ENCODE assay signal across 8 mouse cellular contexts in the genomic region with DNA sequence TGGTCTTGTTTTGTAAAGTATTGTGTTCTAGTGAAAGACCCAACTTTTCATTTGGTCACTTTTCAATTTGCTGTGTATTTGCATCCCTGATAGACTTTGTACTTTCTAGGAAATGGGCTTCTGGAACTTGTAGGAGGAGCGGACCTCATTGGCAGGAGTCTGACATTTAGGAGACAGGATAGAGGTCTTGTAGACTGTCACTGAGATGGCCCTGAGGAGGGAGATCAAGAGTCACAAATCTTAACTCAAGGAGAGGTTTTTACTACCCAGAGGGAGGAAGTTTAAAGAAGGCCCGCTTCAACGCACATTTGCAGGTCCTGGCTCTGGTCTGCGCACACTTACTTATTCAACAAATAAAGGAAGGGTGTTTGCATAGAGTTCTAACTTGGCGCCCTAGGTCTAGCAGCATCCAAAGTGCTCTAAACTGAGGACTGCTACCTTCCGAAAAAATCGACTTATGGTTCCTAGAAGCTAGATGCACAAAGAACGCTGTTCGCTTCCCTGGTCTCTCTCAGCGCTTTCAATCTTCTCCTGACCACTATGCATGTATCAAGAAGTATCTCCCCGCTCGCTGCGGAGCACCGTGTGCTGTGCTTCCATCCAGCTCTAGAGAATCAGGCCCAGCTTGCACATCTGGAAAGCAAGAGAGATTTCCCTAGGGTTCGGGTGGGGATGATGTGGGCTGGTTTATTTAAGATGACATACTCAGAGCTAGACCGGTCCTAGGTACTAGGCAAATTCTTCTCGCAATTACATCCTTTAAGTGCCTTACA. TPM values are rescaled to one million over a fixed set of nuclear protein-coding genes. Genes with fewer than 3 reads are reported as not detected.
DNase-seq lines count a peak whose midpoint lies in the region; ATAC-seq and TF ChIP-seq lines count a peak whose summit lies in the region.

No protein-coding gene starts in this region.

- no peak for ATAC-seq in intestine, postnatal 0 days
- 0 out of 2 replicates have a peak, but pooled peaks have one; percentile 2 for ATAC-seq in midbrain, embryonic 14.5 days (ENCODE audit: low FRiP score, low TSS enrichment)

- H3K9me3 ChIP-seq in E14TG2a.4 (ENCODE audit: low read length): no peaks in the 10 kb centered on the region
- no peaks in the 10 kb centered on the region for H3K9me3 ChIP-seq in forebrain, embryonic 10.5 days
- H3K9me3 ChIP-seq in intestine, postnatal 0 days (ENCODE audit: control insufficient read depth): no peaks in the 10 kb centered on the region
- no peaks in the 10 kb centered on the region for H3K9me3 ChIP-seq in midbrain, embryonic 14.5 days (ENCODE audit: control insufficient read depth, low read length)

- peaks cover 8% of the 10 kb centered on the region for H3K4me1 ChIP-seq in cerebellum, adult 2 months (ENCODE audit: control insufficient read depth, insufficient read depth, low read length)
- peaks cover 17% of the 10 kb centered on the region for H3K4me1 ChIP-seq in E14TG2a.4 (replicated peaks; ENCODE audit: low read depth, low read length)
- H3K4me1 ChIP-seq in forebrain, embryonic 10.5 days: peaks cover 33% of the 10 kb centered on the region
- peaks cover 2% of the 10 kb centered on the region for H3K4me1 ChIP-seq in intestine, postnatal 0 days (replicated peaks; ENCODE audit: control insufficient read depth, insufficient read depth, low read length)
- peaks cover 19% of the 10 kb centered on the region for H3K4me1 ChIP-seq in midbrain, embryonic 14.5 days (ENCODE audit: control insufficient read depth, insufficient read depth, low read length)

- H3K9ac ChIP-seq in intestine, postnatal 0 days (ENCODE audit: low read depth, low read length): peak overlapping the region; percentile 82; the same call in 1 of the 2 replicates
- H3K9ac ChIP-seq in midbrain, embryonic 14.5 days (replicated peaks; ENCODE audit: low read length): peak overlapping the region; percentile 89; the same call in 1 of the 2 replicates

- peaks cover 16% of the 10 kb centered on the region for H3K36me3 ChIP-seq in E14TG2a.4 (ENCODE audit: insufficient read depth, low read length)
- peaks cover 16% of the 10 kb centered on the region for H3K36me3 ChIP-seq in forebrain, embryonic 10.5 days (replicated peaks)
- no peaks in the 10 kb centered on the region for H3K36me3 ChIP-seq in intestine, postnatal 0 days (ENCODE audit: control insufficient read depth, insufficient read depth)
- H3K36me3 ChIP-seq in midbrain, embryonic 14.5 days (ENCODE audit: control insufficient read depth, insufficient read depth, low read length): peaks cover 14% of the 10 kb centered on the region

- H3K4me2 ChIP-seq in intestine, postnatal 0 days (replicated peaks; ENCODE audit: low read depth): peak overlapping the region; percentile 90
- H3K4me2 ChIP-seq in midbrain, embryonic 14.5 days (ENCODE audit: low read length): peak overlapping the region; percentile 75

- H3K4me3 ChIP-seq in cerebellum, adult 2 months (replicated peaks; ENCODE audit: insufficient read depth, low read depth, low read length): peak overlapping the region; percentile 72
- peak overlapping the region; percentile 90 for H3K4me3 ChIP-seq in E14TG2a.4 (replicated peaks; ENCODE audit: low read length)
- H3K4me3 ChIP-seq in forebrain, embryonic 10.5 days: peak overlapping the region; percentile 95
- H3K4me3 ChIP-seq in intestine, postnatal 0 days (ENCODE audit: low read depth, low read length): peak overlapping the region; percentile 80
- H3K4me3 ChIP-seq in midbrain, embryonic 14.5 days (replicated peaks; ENCODE audit: low read depth, low read length): peak overlapping the region; percentile 89

- DNase-seq in cerebellum, adult 2 months: no peak
- no peak for DNase-seq in cerebellum, postnatal 14 days
- DNase-seq in forebrain, embryonic 10.5 days (ENCODE audit: extremely low spot score, low spot score): peak; percentile 43
- peak; percentile 46 for DNase-seq in midbrain, embryonic 14.5 days
- no peak for DNase-seq in urinary bladder, postnatal 36 days (ENCODE audit: low spot score in 2 of 2)
- no peak for DNase-seq in right cerebral cortex, postnatal 14 days

- no peak overlapping the region for H3K27ac ChIP-seq in cerebellum, adult 2 months (ENCODE audit: insufficient read depth, low read length)
- H3K27ac ChIP-seq in forebrain, embryonic 10.5 days: no peak overlapping the region; the same call in 1 of the 2 replicates
- no peak overlapping the region for H3K27ac ChIP-seq in intestine, postnatal 0 days (ENCODE audit: low read depth, low read length)
- H3K27ac ChIP-seq in midbrain, embryonic 14.5 days (replicated peaks; ENCODE audit: low read depth, low read length): no peak overlapping the region

- H3K27me3 ChIP-seq in cerebellum, adult 2 months (ENCODE audit: control insufficient read depth, insufficient read depth, low read length): no peaks in the 10 kb centered on the region
- H3K27me3 ChIP-seq in E14TG2a.4 (ENCODE audit: insufficient read depth, low read length): peaks cover 37% of the 10 kb centered on the region
- peaks cover 30% of the 10 kb centered on the region for H3K27me3 ChIP-seq in forebrain, embryonic 10.5 days (ENCODE audit: poor library complexity, severe bottlenecking)
- no peaks in the 10 kb centered on the region for H3K27me3 ChIP-seq in intestine, postnatal 0 days (replicated peaks; ENCODE audit: control insufficient read depth, insufficient read depth, low read length)
- H3K27me3 ChIP-seq in midbrain, embryonic 14.5 days (ENCODE audit: control insufficient read depth, insufficient read depth, low read length): 0 out of 2 replicates have a peak, but pooled peaks cover 5% of the 10 kb centered on the region

- WGBS in cerebellum, adult 2 months: 19% methylated on average over 17 of the region's 17 CpGs
- WGBS in forebrain, embryonic 10.5 days: 8% methylated on average over 17 of the region's 17 CpGs
- WGBS in intestine, postnatal 0 days: 7% methylated on average over 17 of the region's 17 CpGs
- 9% methylated on average over 17 of the region's 17 CpGs for WGBS in midbrain, embryonic 14.5 days

- no peak for TF ChIP-seq CTCF in cerebellum, adult 2 months (IDR thresholded peaks at IDR 0.05; ENCODE audit: borderline replicate concordance, insufficient read depth, low read depth, low read length)
- no peak for TF ChIP-seq CTCF in E14TG2a.4 (conservative IDR thresholded peaks at IDR 0.05; ENCODE audit: low read length)
- TF ChIP-seq CTCF in intestine, postnatal 0 days (IDR thresholded peaks at IDR 0.05; ENCODE audit: low read depth): 0 out of 2 replicates have a peak, but pooled peaks have one; percentile 6

- no peak for TF ChIP-seq POLR2A in cerebellum, adult 2 months (IDR thresholded peaks at IDR 0.05; ENCODE audit: borderline replicate concordance, insufficient read depth, low read length)

RNA-seq across cellular contexts. Expression of a gene that starts 0.9 kb away (rescaled TPM):
- 157 and 159 TPM in 2 replicates for polyA plus RNA-seq in cerebellum, adult 2 months (2012; rRNA removed)
- polyA plus RNA-seq in forebrain, embryonic 10.5 days (2016; fragmentation: Nextera tagmentation; extraction: Ambion mirVana): 89.1 and 90.6 TPM in 2 replicates
- 27.4 and 28.2 TPM in 2 replicates for polyA plus RNA-seq in intestine, postnatal 0 days (2015; fragmentation: Nextera tagmentation; extraction: Ambion mirVana)
- polyA plus RNA-seq in midbrain, embryonic 14.5 days (2014; fragmentation: Nextera tagmentation; extraction: Ambion mirVana): 119 and 156 TPM in 2 replicates

RNA-seq across cellular contexts. Expression of a gene that starts 24.7 kb away (rescaled TPM):
- polyA plus RNA-seq in cerebellum, adult 2 months (2012; rRNA removed): 21.8 and 23.5 TPM in 2 replicates
- polyA plus RNA-seq in forebrain, embryonic 10.5 days (2016; fragmentation: Nextera tagmentation; extraction: Ambion mirVana): 11.8 and 12.4 TPM in 2 replicates
- 5.3 and 6.1 TPM in 2 replicates for polyA plus RNA-seq in intestine, postnatal 0 days (2015; fragmentation: Nextera tagmentation; extraction: Ambion mirVana)
- polyA plus RNA-seq in midbrain, embryonic 14.5 days (2014; fragmentation: Nextera tagmentation; extraction: Ambion mirVana): 10.1 and 15.1 TPM in 2 replicates

RNA-seq across cellular contexts. Expression of a gene that starts 25.1 kb away (rescaled TPM):
- 120 and 128 TPM in 2 replicates for polyA plus RNA-seq in cerebellum, adult 2 months (2012; rRNA removed)
- 110 and 122 TPM in 2 replicates for polyA plus RNA-seq in forebrain, embryonic 10.5 days (2016; fragmentation: Nextera tagmentation; extraction: Ambion mirVana)
- 35.2 and 39.6 TPM in 2 replicates for polyA plus RNA-seq in intestine, postnatal 0 days (2015; fragmentation: Nextera tagmentation; extraction: Ambion mirVana)
- 88.2 and 88.6 TPM in 2 replicates for polyA plus RNA-seq in midbrain, embryonic 14.5 days (2014; fragmentation: Nextera tagmentation; extraction: Ambion mirVana)

RNA-seq across cellular contexts. Expression of a gene that starts 42.9 kb away (rescaled TPM):
- polyA plus RNA-seq in cerebellum, adult 2 months (2012; rRNA removed): not detected in 2 replicates
- not detected in 2 replicates for polyA plus RNA-seq in forebrain, embryonic 10.5 days (2016; fragmentation: Nextera tagmentation; extraction: Ambion mirVana)
- polyA plus RNA-seq in intestine, postnatal 0 days (2015; fragmentation: Nextera tagmentation; extraction: Ambion mirVana): not detected in 2 replicates
- polyA plus RNA-seq in midbrain, embryonic 14.5 days (2014; fragmentation: Nextera tagmentation; extraction: Ambion mirVana): not detected in 2 replicates

RNA-seq across cellular contexts. Expression of a gene that starts 44.1 kb away (rescaled TPM):
- not detected in 2 replicates for polyA plus RNA-seq in cerebellum, adult 2 months (2012; rRNA removed)
- 0.21 and 0.32 TPM in 2 replicates for polyA plus RNA-seq in forebrain, embryonic 10.5 days (2016; fragmentation: Nextera tagmentation; extraction: Ambion mirVana)
- polyA plus RNA-seq in intestine, postnatal 0 days (2015; fragmentation: Nextera tagmentation; extraction: Ambion mirVana): not detected in 2 replicates
- not detected in 2 replicates for polyA plus RNA-seq in midbrain, embryonic 14.5 days (2014; fragmentation: Nextera tagmentation; extraction: Ambion mirVana)

Comparison
In these comparisons a context has a peak if more than half of its experiments do, and no peak if none do; other contexts are left out.
1. DNase-seq: peak in forebrain, embryonic 10.5 days (single experiment) and midbrain, embryonic 14.5 days (single experiment); none in cerebellum, adult 2 months (0 of 2), cerebellum, postnatal 14 days (0 of 2), urinary bladder, postnatal 36 days (0 of 2) and right cerebral cortex, postnatal 14 days (single experiment).
2. Peak in every context shown above with its lines, with median percentiles within 50 percentile points of each other: H3K4me3 ChIP-seq.